Mouse (Mus musculus): ENCODE results near the gene 4930438A08Rik. TPM values are rescaled to one million over a fixed set of nuclear protein-coding genes. Genes with fewer than 3 reads are reported as not detected.

Gene 4930438A08Rik
- polyA plus RNA-seq, 1 experiment from 2014 or later, result not detected

DNA sequence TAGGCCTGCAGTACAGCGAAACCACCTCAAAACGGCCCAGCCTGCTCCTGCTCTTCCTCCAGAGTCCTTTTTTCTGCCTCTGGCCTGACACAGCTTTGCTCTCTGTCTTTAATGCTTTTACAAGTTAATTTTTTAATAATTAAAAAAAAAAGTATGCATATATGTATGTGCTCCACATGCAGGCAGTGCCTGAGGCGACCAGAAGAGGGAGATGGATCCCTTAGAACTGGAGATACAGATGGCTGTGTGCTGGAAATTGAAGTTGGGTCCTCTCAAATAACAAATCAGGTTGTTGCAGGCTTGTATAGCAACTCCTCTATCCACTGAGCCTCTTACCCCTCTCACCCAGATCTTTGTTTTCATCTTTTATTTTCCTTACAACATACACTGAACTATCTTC is 52.2 kb downstream of the 4930438A08Rik start:
- 95% methylated on average over 3 of the region's 3 CpGs for WGBS
- H3K4me3 ChIP-seq (ENCODE audit: low read length), result no peak overlapping the region

DNA sequence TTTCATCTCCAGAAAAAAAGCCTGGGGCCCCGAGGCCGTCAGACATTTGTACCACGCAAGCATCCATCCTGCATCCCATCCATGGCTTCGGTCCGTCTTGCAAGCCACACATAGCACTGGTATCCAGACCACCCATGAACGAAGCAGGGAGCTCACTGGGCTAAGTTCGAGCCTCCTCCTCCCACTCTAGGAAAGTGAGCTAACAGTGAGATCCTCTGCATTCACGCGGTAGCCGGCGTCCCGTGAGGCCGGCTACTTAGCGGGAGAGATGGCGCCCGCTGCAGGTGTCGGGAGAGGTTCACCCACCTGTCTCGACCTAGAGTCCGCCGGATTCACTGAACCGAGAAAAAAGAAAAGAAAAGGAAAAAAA is 55.3 kb downstream of the 4930438A08Rik start:
- WGBS, result under 1% methylated on average over 21 of the region's 21 CpGs
- H3K27me3 ChIP-seq (replicated peaks; ENCODE audit: control insufficient read depth, insufficient read depth, low read length), result no peaks in the 10 kb centered on the region

More for the DNA sequence above, 52.2 kb downstream of the 4930438A08Rik start:
- Histone ChIP-seq H3K36me3 (ENCODE audit: control insufficient read depth, insufficient read depth, low read length) (peaks cover 4% of the 10 kb centered on the region; the same call in 1 of the 2 replicates), H3K27ac (ENCODE audit: low read length) (no peak overlapping the region), H3K27me3 (replicated peaks; ENCODE audit: control insufficient read depth, insufficient read depth, low read length) (no peaks in the 10 kb centered on the region), H3K9ac (ENCODE audit: low read depth, low read length) (no peak overlapping the region), H3K4me1 (ENCODE audit: control insufficient read depth, insufficient read depth, low read length) (peaks cover 18% of the 10 kb centered on the region), H3K9me3 (ENCODE audit: control insufficient read depth, low read length) (no peaks in the 10 kb centered on the region), H3K4me2 (ENCODE audit: low read depth, low read length) (no peak overlapping the region)
- no peak for ATAC-seq

DNA sequence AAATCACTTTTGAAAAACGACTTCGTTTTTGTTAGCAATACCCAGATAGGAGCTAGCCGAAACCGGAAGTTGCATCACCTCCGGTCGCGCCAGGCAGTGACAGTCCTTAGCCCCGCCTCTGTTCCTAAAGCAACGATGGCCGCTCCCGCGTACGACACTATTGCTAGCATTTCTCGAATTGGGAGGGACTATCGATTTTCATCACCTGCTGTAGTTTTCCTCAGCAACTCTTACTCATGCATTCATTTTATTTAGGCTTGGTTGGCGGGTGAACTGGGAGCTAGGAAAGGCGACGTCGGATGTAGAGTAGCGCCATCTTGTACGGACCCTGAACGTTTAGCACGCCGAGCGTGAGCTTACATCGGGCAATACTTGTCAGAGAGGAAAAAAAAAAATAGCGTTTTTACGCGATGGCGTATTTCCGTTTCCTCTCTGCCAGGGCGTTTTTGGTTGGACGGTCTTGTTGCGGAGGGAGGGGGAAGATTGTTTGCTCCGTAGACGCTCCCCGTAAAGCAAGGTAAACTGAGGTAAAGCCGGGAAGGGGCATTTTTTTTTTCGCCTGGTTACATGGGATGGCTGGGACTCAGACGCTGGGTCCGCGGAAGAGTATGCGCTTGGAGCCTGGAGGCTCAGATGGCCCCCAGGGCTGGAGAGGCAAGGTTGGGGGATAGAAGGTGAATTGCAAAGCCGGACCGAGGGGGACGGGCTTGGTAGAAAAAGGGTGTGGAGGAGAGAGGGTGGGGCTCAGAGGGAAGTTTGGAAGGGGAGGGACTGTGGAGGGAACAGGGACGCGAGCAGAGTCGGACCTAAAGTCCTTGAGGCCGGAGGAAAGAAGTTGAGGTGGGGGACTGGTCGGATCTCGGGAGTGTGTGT is 55.9 kb downstream of the 4930438A08Rik start, which contains the start of the genes Zfp672 and Sh3bp5l:
Gene Zfp672 (minus strand): TSS at position 64 of the 873 bp plus-strand sequence.
Gene Sh3bp5l (plus strand): TSS at position 449 of the 873 bp plus-strand sequence.
- Histone ChIP-seq H3K36me3 (ENCODE audit: control insufficient read depth, insufficient read depth, low read length) (peaks cover 4% of the 10 kb centered on the region; the same call in 1 of the 2 replicates), H3K9ac (ENCODE audit: low read depth, low read length) (peak within 1 kb of the TSS; percentile 84), H3K27ac (ENCODE audit: low read length) (peak within 1 kb of the TSS; percentile 64), H3K4me2 (ENCODE audit: low read depth, low read length) (peak within 1 kb of the TSS; percentile 93), H3K4me3 (ENCODE audit: low read length) (peak within 1 kb of the TSS; percentile 81), H3K4me1 (ENCODE audit: control insufficient read depth, insufficient read depth, low read length) (peaks cover 21% of the 10 kb centered on the region), H3K9me3 (ENCODE audit: control insufficient read depth, low read length) (no peaks in the 10 kb centered on the region), H3K27me3 (replicated peaks; ENCODE audit: control insufficient read depth, insufficient read depth, low read length) (no peaks in the 10 kb centered on the region)
- under 1% methylated on average over 52 of the region's 52 CpGs for WGBS
- ATAC-seq, result peak; percentile 94

More for the DNA sequence above, 55.3 kb downstream of the 4930438A08Rik start:
- peaks cover 4% of the 10 kb centered on the region; the same call in 1 of the 2 replicates for H3K36me3 ChIP-seq (ENCODE audit: control insufficient read depth, insufficient read depth, low read length)
- peak overlapping the region; percentile 63 for H3K27ac ChIP-seq (ENCODE audit: low read length)
- peak overlapping the region; percentile 69 for H3K4me2 ChIP-seq (ENCODE audit: low read depth, low read length)
- ATAC-seq, result peak; percentile 39
- H3K4me1 ChIP-seq (ENCODE audit: control insufficient read depth, insufficient read depth, low read length), result peaks cover 21% of the 10 kb centered on the region
- H3K9me3 ChIP-seq (ENCODE audit: control insufficient read depth, low read length), result no peaks in the 10 kb centered on the region
- H3K4me3 ChIP-seq (ENCODE audit: low read length), result peak overlapping the region; percentile 81
- peak overlapping the region; percentile 84 for H3K9ac ChIP-seq (ENCODE audit: low read depth, low read length)

GRCm38 (mm10) chr11:58331149-58331495 is 56.5 kb downstream of the 4930438A08Rik start:
- Histone ChIP-seq H3K27me3 (replicated peaks; ENCODE audit: control insufficient read depth, insufficient read depth, low read length) (no peaks in the 10 kb centered on the region), H3K9ac (ENCODE audit: low read depth, low read length) (peak overlapping the region; percentile 81), H3K36me3 (ENCODE audit: control insufficient read depth, insufficient read depth, low read length) (peaks cover 7% of the 10 kb centered on the region; the same call in 1 of the 2 replicates), H3K9me3 (ENCODE audit: control insufficient read depth, low read length) (no peaks in the 10 kb centered on the region), H3K4me3 (ENCODE audit: low read length) (peak overlapping the region; percentile 81), H3K4me1 (ENCODE audit: control insufficient read depth, insufficient read depth, low read length) (peaks cover 21% of the 10 kb centered on the region), H3K4me2 (ENCODE audit: low read depth, low read length) (peak overlapping the region; percentile 93), H3K27ac (ENCODE audit: low read length) (peak overlapping the region; percentile 64; the same call in 1 of the 2 replicates)
- ATAC-seq, result peak; percentile 24; the same call in 1 of the 2 replicates
- WGBS, result 16% methylated on average over 10 of the region's 10 CpGs

DNA sequence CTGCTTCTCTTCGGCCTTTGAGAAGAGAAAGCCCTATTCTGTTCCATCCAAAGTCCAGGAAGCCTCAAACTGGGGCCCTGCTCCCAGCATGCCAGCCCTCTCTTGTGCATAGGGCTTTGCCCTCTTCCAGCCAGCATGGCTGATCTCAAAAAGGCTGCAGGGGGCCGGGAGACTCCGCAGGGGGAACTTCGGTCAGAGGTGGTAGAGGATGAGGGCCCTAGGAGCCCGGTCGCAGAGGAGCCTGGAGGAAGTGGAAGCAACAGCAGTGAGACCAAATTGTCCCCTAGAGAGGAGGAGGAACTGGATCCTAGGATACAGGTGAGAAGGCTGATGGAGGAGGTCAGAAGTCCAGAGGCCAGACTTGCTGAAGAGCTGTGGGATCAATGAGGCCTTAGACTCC is 56.9 kb downstream of the 4930438A08Rik start:
- H3K4me2 ChIP-seq (ENCODE audit: low read depth, low read length), result peak overlapping the region; percentile 93
- no peaks in the 10 kb centered on the region for H3K27me3 ChIP-seq (replicated peaks; ENCODE audit: control insufficient read depth, insufficient read depth, low read length)
- peaks cover 9% of the 10 kb centered on the region; the same call in 1 of the 2 replicates for H3K36me3 ChIP-seq (ENCODE audit: control insufficient read depth, insufficient read depth, low read length)
- H3K4me1 ChIP-seq (ENCODE audit: control insufficient read depth, insufficient read depth, low read length), result peaks cover 21% of the 10 kb centered on the region
- no peaks in the 10 kb centered on the region for H3K9me3 ChIP-seq (ENCODE audit: control insufficient read depth, low read length)
- peak overlapping the region; percentile 81 for H3K4me3 ChIP-seq (ENCODE audit: low read length)
- peak overlapping the region; percentile 81 for H3K9ac ChIP-seq (ENCODE audit: low read depth, low read length)
- ATAC-seq, result 0 out of 2 replicates have a peak, but pooled peaks have one; percentile 1
- H3K27ac ChIP-seq (ENCODE audit: low read length), result 0 out of 2 replicates have a peak overlapping the region, but pooled peaks have one; percentile 64
- 78% methylated on average over 6 of the region's 6 CpGs for whole genome bisulfite sequencing

DNA sequence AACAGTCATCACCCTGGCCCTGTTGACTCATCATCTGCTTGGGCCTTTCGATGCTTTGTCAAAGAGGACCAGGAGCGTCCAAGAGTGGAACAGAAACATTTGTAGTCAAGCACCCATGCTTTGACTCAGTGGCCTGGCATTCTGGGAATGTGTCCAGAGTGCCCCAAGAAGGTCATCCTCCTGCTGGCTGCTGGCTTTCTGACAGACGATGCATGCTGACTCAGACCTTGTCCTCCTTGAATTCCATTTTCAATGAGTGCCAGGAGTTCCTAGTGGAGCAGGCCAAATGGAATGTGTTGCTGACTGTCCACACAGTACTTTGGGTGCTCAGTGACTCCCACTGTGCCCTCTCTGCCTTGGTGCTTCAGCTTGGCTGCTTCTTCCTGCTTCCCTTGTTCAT is 60.1 kb downstream of the 4930438A08Rik start:
- WGBS, result 72% methylated on average over 3 of the region's 3 CpGs
- no peak for ATAC-seq
- H3K27me3 ChIP-seq (replicated peaks; ENCODE audit: control insufficient read depth, insufficient read depth, low read length), result no peaks in the 10 kb centered on the region
- H3K4me2 ChIP-seq (ENCODE audit: low read depth, low read length), result no peak overlapping the region
- no peak overlapping the region for H3K27ac ChIP-seq (ENCODE audit: low read length)
- H3K36me3 ChIP-seq (ENCODE audit: control insufficient read depth, insufficient read depth, low read length), result peaks cover 21% of the 10 kb centered on the region
- no peaks in the 10 kb centered on the region for H3K9me3 ChIP-seq (ENCODE audit: control insufficient read depth, low read length)
- H3K9ac ChIP-seq (ENCODE audit: low read depth, low read length), result no peak overlapping the region
- peaks cover 16% of the 10 kb centered on the region for H3K4me1 ChIP-seq (ENCODE audit: control insufficient read depth, insufficient read depth, low read length)
- H3K4me3 ChIP-seq (ENCODE audit: low read length), result no peak overlapping the region

Other genes with a start within 250 kb of the 4930438A08Rik start
- not detected in 2 replicates for gene Gm12248, start 181.7 kb upstream of the 4930438A08Rik start, polyA plus RNA-seq (2015; fragmentation: Nextera tagmentation; extraction: Ambion mirVana)
- gene Cnot8, start 170.6 kb upstream of the 4930438A08Rik start, polyA plus RNA-seq (2015; fragmentation: Nextera tagmentation; extraction: Ambion mirVana), result 70.7 and 71.1 TPM in 2 replicates
- gene Gemin5, start 106.3 kb upstream of the 4930438A08Rik start, polyA plus RNA-seq (2015; fragmentation: Nextera tagmentation; extraction: Ambion mirVana), result 11.7 and 11.8 TPM in 2 replicates
- 114 and 125 TPM in 2 replicates for gene Mrpl22, start 103.1 kb upstream of the 4930438A08Rik start, polyA plus RNA-seq (2015; fragmentation: Nextera tagmentation; extraction: Ambion mirVana)
- gene Igtp, start 75.2 kb upstream of the 4930438A08Rik start, polyA plus RNA-seq (2015; fragmentation: Nextera tagmentation; extraction: Ambion mirVana), result 4.5 and 4.6 TPM in 2 replicates
- 3.6 and 4.3 TPM in 2 replicates for gene Irgm2, start 75.2 kb upstream of the 4930438A08Rik start, polyA plus RNA-seq (2015; fragmentation: Nextera tagmentation; extraction: Ambion mirVana)
- gene Zfp692, start 32.3 kb downstream of the 4930438A08Rik start, polyA plus RNA-seq (2015; fragmentation: Nextera tagmentation; extraction: Ambion mirVana), result 20.7 and 22.0 TPM in 2 replicates
- 35.4 and 35.5 TPM in 2 replicates for gene Zfp672, start 55.5 kb downstream of the 4930438A08Rik start, polyA plus RNA-seq (2015; fragmentation: Nextera tagmentation; extraction: Ambion mirVana)
- 28.3 TPM in 2 replicates for gene Sh3bp5l, start 55.9 kb downstream of the 4930438A08Rik start, polyA plus RNA-seq (2015; fragmentation: Nextera tagmentation; extraction: Ambion mirVana)
- 1,405 and 1,451 TPM in 2 replicates for gene Lypd8, start 104.2 kb downstream of the 4930438A08Rik start, polyA plus RNA-seq (2015; fragmentation: Nextera tagmentation; extraction: Ambion mirVana)
- gene 1810065E05Rik, start 146.3 kb downstream of the 4930438A08Rik start, polyA plus RNA-seq (2015; fragmentation: Nextera tagmentation; extraction: Ambion mirVana), result 0.15 and 0.20 TPM in 2 replicates
- gene Gm12253, start 157.8 kb downstream of the 4930438A08Rik start, polyA plus RNA-seq (2015; fragmentation: Nextera tagmentation; extraction: Ambion mirVana), result not detected in 2 replicates
- not detected in 2 replicates for gene Lypd9, start 178.1 kb downstream of the 4930438A08Rik start, polyA plus RNA-seq (2015; fragmentation: Nextera tagmentation; extraction: Ambion mirVana)
- gene Olfr30, start 187.5 kb downstream of the 4930438A08Rik start, polyA plus RNA-seq (2015; fragmentation: Nextera tagmentation; extraction: Ambion mirVana), result not detected in 2 replicates
- gene Olfr332, start 217.8 kb downstream of the 4930438A08Rik start, polyA plus RNA-seq (2015; fragmentation: Nextera tagmentation; extraction: Ambion mirVana), result not detected in 2 replicates
- not detected in 2 replicates for gene Olfr331, start 227.8 kb downstream of the 4930438A08Rik start, polyA plus RNA-seq (2015; fragmentation: Nextera tagmentation; extraction: Ambion mirVana)